Mouse (Mus musculus): ENCODE measurements around the gene Cd8a.

DNA sequence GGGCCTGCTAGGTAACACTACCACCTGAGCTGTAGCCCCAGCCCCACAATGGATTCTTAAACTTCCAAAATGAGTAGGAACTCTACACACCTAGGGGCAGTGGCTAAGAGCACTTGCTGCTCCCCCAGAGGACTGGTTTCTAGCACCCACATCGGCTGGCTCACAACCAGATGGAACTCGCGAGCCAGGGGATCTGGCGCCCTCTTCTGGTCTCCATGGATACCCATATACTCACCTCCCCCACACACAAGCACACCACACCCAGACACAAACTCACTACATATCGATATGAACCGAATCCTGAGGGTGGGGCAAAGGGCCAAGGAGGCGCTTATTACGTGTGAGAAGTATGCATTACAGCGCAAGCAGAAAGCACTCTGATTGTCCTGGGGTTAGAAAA lies 25.2 kb upstream of the Cd8a start:
- peak; percentile 39 for TF ChIP-seq CTCF (IDR thresholded peaks at IDR 0.05; ENCODE audit: low read depth)
- no peak for TF ChIP-seq EP300 (IDR thresholded peaks at IDR 0.05; ENCODE audit: low read depth)
